Mouse (Mus musculus) neural tube, embryonic 11.5 days (tissue): ENCODE results near the gene F2r. TPM values are rescaled to one million over a fixed set of nuclear protein-coding genes. Genes with fewer than 3 reads are reported as not detected.

Experiments used
- ATAC-seq: fragments of 200-750 bp; cut with Nextera tagmentation; 2 replicates; pipeline ENCODE4 v1.8.0; 2017; ENCODE audit warnings: moderate number of reproducible peaks, mild to moderate bottlenecking, moderate TSS enrichment, moderate library complexity; ENCODE audit not compliant: insufficient read depth, low FRiP score, low TSS enrichment
- DNase-seq: peaks from one replicate; pipeline ENCODE4 v3.0.0-alpha.2; 2015; ENCODE audit warnings: low spot score
- H3K27ac ChIP-seq: fragments of 300-500 bp; sonication (generic); 2 replicates; pipeline ENCODE4 v1.5.1; 2014; ENCODE audit warnings: low read depth, mild to moderate bottlenecking, low read length
- H3K27me3 ChIP-seq: fragments of 300-500 bp; sonication (generic); 2 replicates; pipeline ENCODE4 v1.6.1; 2014; ENCODE audit warnings: mild to moderate bottlenecking, low read length, mixed read lengths; ENCODE audit not compliant: control insufficient read depth, insufficient read depth
- H3K36me3 ChIP-seq: fragments of 300-500 bp; sonication (generic); 2 replicates; pipeline ENCODE4 v1.6.1; 2014; ENCODE audit warnings: mild to moderate bottlenecking, low read length, moderate library complexity, mixed read lengths; ENCODE audit not compliant: control insufficient read depth, insufficient read depth
- H3K4me1 ChIP-seq: fragments of 300-500 bp; sonication (generic); 2 replicates; pipeline ENCODE4 v1.6.1; 2014; ENCODE audit warnings: low read length, mixed read lengths; ENCODE audit not compliant: control insufficient read depth, insufficient read depth
- H3K4me2 ChIP-seq: fragments of 300-500 bp; sonication (generic); 2 replicates; pipeline ENCODE4 v1.6.1; 2014; ENCODE audit warnings: low read depth, mild to moderate bottlenecking, moderate library complexity
- H3K4me3 ChIP-seq: fragments of 300-500 bp; sonication (generic); 2 replicates; pipeline ENCODE4 v1.5.1; 2014; ENCODE audit warnings: low read depth, low read length
- H3K9ac ChIP-seq: fragments of 300-500 bp; sonication (generic); 2 replicates; pipeline ENCODE4 v1.6.1; 2014; ENCODE audit warnings: mild to moderate bottlenecking, low read length
- H3K9me3 ChIP-seq: fragments of 300-500 bp; sonication (generic); 2 replicates; pipeline ENCODE4 v1.6.1; 2016; ENCODE audit warnings: low read length; ENCODE audit not compliant: control insufficient read depth
- WGBS: fragments of 180-500 bp; shearing (Covaris S2); extraction: QIAGEN DNeasy Blood & Tissue Kit; methylation state at CpG from one replicate; pipeline ENCODE4 v1.1.7; 2014; 5-methylcytosine and 5-hydroxymethylcytosine counted together
- polyA plus RNA-seq: library from polyadenylated mRNA; unstranded; fragments of >200 nt; fragmentation: Nextera tagmentation; extraction: Ambion mirVana; gene quantifications from 2 replicates; pipeline ENCODE4 v1.2.1, GENCODE M21; 2014

The F2r gene
- polyA plus RNA-seq, 1 experiment from 2014 or later: 146 TPM

DNA sequence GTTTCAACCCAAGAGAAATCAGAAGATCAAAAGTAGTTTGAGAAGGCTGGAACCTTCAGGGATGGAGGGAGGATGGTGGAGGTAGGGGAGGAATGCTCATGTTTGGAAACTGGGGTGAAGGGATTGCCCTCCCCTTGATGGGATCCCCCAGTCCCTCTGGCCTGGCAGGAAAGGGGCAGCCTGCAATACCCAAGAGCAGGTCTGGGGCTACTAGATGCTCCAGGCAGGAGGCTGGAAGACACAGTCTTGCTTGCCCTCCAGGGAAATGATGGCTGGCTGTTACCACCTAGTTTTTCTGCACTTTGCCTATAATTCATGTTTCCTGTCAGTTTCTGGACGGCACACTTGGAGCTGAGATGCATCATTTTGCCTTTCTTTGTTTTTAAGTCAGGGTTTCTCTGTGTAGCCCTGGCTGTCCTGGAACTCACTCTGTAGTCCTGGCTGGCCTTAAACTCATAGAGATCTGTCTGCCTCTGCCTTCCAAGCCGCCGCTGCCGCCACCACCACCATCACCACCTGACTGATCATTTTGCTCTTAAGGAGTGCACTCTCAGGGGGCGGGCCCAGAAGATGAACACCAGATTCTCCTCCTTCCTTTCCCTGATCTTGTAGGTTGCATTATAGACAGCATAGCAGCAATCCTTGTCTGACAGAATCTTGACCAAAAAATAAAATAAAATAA, 40.1 kb downstream of the F2r start:
- H3K9me3 ChIP-seq: no peaks in the 10 kb centered on the region
- DNase-seq: no peak
- no peak overlapping the region for H3K4me3 ChIP-seq
- ATAC-seq: no peak
- H3K36me3 ChIP-seq: no peaks in the 10 kb centered on the region
- H3K4me1 ChIP-seq: no peaks in the 10 kb centered on the region
- H3K27ac ChIP-seq: no peak overlapping the region
- 88% methylated on average over 5 of the region's 5 CpGs for whole genome bisulfite sequencing
- no peak overlapping the region for H3K9ac ChIP-seq
- H3K27me3 ChIP-seq: no peaks in the 10 kb centered on the region
- no peak overlapping the region for H3K4me2 ChIP-seq

DNA sequence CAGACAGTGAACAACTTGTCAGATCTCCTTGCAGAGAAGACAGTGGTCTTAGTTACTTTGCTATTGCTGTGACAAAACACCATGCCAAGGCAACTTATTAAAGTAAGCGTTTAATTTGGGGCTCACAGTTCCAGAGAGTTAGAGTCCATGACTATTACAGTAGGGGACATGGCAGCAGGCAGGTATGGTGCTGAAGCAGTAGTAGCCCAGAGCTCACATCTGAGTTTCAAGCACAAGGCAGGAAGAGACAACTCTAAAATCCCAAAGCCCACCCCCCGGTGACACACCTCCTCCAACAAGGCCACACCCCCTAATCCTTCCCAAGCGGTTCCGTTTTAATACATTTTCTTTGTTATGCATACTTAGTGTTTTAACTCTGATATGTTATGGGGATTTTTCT, 47.4 kb downstream of the F2r start:
- H3K4me2 ChIP-seq: no peak overlapping the region
- no peaks in the 10 kb centered on the region for H3K36me3 ChIP-seq
- ATAC-seq (no peak), DNase-seq (no peak)
- WGBS: 90% methylated on average over 4 of the region's 4 CpGs
- H3K4me1 ChIP-seq: no peaks in the 10 kb centered on the region
- H3K9ac ChIP-seq: no peak overlapping the region
- 0 out of 2 replicates have a peak, but pooled peaks cover 2% of the 10 kb centered on the region for H3K9me3 ChIP-seq
- no peak overlapping the region for H3K4me3 ChIP-seq
- H3K27ac ChIP-seq: no peak overlapping the region
- H3K27me3 ChIP-seq: no peaks in the 10 kb centered on the region

DNA sequence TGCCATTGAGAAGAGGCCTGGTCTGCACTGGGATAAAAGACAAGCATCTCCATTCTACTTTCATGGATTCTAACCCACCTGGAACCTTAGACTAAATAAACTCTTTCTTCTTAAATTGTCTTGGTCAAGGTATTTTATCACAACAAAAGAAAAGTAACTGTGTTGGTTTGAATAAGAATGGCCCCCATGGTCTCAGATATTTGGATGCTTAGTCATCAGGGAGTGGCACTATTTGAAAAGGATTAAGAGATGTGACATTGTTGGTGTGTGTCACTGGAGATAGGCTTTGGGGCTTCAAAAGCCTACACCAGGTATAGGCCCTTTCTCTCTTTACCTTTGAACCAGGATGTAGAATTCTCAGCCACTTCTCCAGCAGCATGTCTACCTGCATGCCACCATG, 49.0 kb downstream of the F2r start:
- H3K4me2 ChIP-seq: no peak overlapping the region

DNA sequence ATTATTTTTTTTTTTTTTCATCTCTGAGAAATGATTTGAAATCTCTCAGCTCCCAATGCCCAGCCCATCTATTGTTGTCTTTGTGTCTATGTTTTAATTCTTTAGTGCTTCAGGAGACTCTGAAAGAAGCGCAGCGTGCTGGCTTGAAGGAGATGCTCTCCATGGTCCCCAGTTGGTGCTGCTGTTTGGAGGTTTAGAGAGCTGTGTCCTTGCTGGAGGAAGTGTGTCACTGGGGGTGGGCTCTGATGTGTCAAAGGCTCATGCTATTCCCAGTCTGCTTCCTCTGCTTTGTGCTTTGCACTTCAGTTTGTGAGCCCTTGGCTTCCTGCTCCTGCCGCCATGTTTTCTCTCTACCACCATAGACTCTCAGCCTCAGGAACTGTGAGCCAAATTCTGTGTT, 50.0 kb downstream of the F2r start:
- ATAC-seq: no peak
- H3K4me2 ChIP-seq: no peak overlapping the region
- H3K9me3 ChIP-seq: 0 out of 2 replicates have a peak, but pooled peaks cover 2% of the 10 kb centered on the region
- H3K9ac ChIP-seq: no peak overlapping the region
- no peaks in the 10 kb centered on the region for H3K4me1 ChIP-seq
- H3K27ac ChIP-seq: no peak overlapping the region
- no peaks in the 10 kb centered on the region for H3K27me3 ChIP-seq
- H3K4me3 ChIP-seq: no peak overlapping the region
- DNase-seq: no peak
- WGBS: 96% methylated on average over 3 of the region's 3 CpGs
- no peaks in the 10 kb centered on the region for H3K36me3 ChIP-seq

More for the DNA sequence above, 49.0 kb downstream of the F2r start:
- Histone ChIP-seq H3K4me3 (no peak overlapping the region), H3K9me3 (0 out of 2 replicates have a peak, but pooled peaks cover 2% of the 10 kb centered on the region), H3K27me3 (no peaks in the 10 kb centered on the region), H3K36me3 (no peaks in the 10 kb centered on the region), H3K4me1 (no peaks in the 10 kb centered on the region), H3K27ac (no peak overlapping the region), H3K9ac (no peak overlapping the region)
- DNase-seq: no peak
- ATAC-seq: no peak

DNA sequence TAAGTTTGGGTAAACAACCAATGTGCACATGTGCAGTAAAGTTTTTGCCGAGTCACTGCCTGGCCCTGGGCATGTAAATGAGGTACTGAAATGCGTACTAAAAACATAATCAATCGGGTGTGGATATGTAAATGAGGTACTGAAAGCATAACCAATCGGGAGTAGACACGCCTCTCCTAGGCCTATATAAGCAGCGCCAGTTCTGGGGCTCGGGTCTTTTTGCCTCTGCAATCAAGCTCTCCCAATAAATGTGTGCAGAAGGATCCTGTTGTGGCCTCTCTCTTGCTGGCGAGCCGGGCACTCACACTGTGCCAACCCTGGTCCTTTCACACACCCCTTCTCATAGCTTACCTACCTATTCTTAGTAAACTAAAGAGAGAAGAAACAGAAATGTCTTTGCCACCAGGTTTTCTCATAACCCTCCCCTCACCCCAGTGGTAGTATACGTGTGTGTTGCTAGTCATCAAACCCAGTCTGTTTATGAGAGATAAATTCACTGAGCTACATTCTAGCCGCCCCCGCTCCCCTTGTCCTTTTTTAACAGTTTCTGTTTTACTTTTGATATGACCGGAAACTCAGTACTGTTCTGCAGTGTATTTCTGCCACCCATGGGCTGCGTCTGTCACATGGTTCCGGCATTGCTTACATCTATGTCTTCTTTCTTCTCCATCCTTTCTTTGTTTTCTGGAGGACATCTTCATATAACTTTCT, 51.3 kb downstream of the F2r start:
- Histone ChIP-seq H3K27ac (no peak overlapping the region), H3K9me3 (0 out of 2 replicates have a peak, but pooled peaks cover 2% of the 10 kb centered on the region), H3K4me1 (no peaks in the 10 kb centered on the region), H3K4me2 (no peak overlapping the region), H3K27me3 (no peaks in the 10 kb centered on the region), H3K4me3 (no peak overlapping the region), H3K9ac (no peak overlapping the region), H3K36me3 (no peaks in the 10 kb centered on the region)
- WGBS: 91% methylated on average over 15 of the region's 15 CpGs
- ATAC-seq (no peak), DNase-seq (no peak)

DNA sequence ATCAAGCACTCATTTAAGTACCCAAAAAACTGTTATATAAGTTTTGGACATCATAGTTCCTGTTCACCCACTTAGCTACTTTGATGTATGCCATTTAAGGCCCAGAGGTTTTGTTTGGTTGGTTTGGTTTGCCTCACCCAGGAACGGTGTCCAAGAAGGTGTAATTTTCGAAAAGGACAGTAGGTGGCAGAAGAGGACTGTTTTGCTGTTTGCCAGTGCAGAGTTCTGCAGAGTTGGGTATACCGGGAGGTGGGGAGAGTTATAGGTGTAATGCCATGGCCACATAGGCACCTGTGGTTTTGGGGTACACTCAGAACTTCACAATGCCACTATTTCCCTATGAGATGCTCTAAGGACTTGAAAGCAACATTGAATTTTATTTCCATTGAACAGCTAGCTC, 54.6 kb downstream of the F2r start:
- no peak; the same call in 1 of the 2 replicates for ATAC-seq
- no peaks in the 10 kb centered on the region for H3K4me1 ChIP-seq
- no peak overlapping the region for H3K4me2 ChIP-seq

DNA sequence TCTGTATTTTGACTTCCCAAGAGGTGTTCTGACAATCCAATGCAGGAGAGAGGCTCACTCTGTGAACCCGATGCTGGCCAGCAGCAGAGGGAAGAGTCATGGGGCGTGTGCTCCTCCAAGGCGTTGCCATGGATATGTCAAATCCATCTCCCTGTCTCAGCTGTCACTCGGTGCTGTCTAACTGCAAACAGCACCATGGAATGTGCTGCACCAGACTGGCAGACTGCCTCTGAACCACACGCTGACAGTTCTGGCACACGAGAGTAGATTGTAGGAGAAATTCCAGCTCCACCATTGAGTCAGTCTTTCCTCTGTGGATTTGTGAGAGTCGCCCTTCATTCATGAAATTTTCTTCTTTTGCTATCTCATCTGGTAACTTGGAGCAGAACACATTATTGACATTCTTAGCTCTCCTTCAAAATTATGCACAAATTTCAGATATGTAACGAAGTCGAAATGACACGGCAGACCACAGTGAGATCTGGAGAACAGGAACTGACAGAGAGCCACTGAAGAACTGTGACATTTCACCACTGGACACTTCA, 55.1 kb downstream of the F2r start:
- ATAC-seq (no peak), DNase-seq (no peak)
- H3K9me3 ChIP-seq: no peaks in the 10 kb centered on the region
- no peak overlapping the region for H3K4me3 ChIP-seq
- WGBS: 66% methylated on average over 10 of the region's 10 CpGs
- H3K27me3 ChIP-seq: no peaks in the 10 kb centered on the region
- H3K36me3 ChIP-seq: no peaks in the 10 kb centered on the region
- H3K4me2 ChIP-seq: no peak overlapping the region
- H3K27ac ChIP-seq: no peak overlapping the region
- H3K9ac ChIP-seq: no peak overlapping the region
- no peaks in the 10 kb centered on the region for H3K4me1 ChIP-seq

More for the DNA sequence above, 54.6 kb downstream of the F2r start:
- H3K4me3 ChIP-seq: no peak overlapping the region
- peak; percentile 54 for DNase-seq
- no peak overlapping the region for H3K9ac ChIP-seq
- H3K27ac ChIP-seq: no peak overlapping the region
- no peaks in the 10 kb centered on the region for H3K9me3 ChIP-seq
- no peaks in the 10 kb centered on the region for H3K36me3 ChIP-seq
- WGBS: 5% methylated on average over 3 of the region's 3 CpGs
- no peaks in the 10 kb centered on the region for H3K27me3 ChIP-seq

DNA sequence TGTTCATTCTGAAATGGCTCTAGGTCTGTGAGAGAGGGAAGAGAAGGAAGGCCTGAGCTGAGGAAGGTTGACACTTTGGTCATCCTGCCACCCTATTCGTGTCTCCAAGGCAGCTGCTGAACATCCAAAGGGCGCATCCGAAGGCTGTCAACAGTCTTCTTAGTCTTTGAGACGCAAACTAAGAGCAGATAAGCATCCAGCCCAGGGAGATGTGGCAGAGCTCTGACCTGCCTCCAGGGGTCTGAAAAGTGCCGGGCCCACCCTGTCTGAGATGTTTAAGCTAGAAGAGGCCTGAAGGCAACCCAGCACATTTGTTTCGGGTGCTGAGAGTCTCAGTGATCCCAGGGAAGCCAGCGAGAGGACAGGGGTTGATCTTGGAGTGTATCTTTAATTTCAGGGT, 61.0 kb downstream of the F2r start:
- no peak overlapping the region for H3K4me2 ChIP-seq
- DNase-seq: no peak
- WGBS: 84% methylated on average over 7 of the region's 7 CpGs
- no peaks in the 10 kb centered on the region for H3K9me3 ChIP-seq
- H3K4me3 ChIP-seq: no peak overlapping the region
- ATAC-seq: no peak
- H3K27me3 ChIP-seq: no peaks in the 10 kb centered on the region
- no peak overlapping the region for H3K9ac ChIP-seq
- no peak overlapping the region for H3K27ac ChIP-seq
- H3K4me1 ChIP-seq: no peaks in the 10 kb centered on the region
- no peaks in the 10 kb centered on the region for H3K36me3 ChIP-seq
